In genomic region chr10:79788386-79789158, GRCm38 (mm10) we compare ENCODE assay signal across 7 mouse cellular contexts. TPM values are rescaled to one million over a fixed set of nuclear protein-coding genes. Genes with fewer than 3 reads are reported as not detected.
DNase-seq lines count a peak whose midpoint lies in the region; ATAC-seq lines count a peak whose summit lies in the region.

No protein-coding gene starts in this region.

- no peaks in the 10 kb centered on the region for H3K36me3 ChIP-seq in liver, embryonic 15.5 days (replicated peaks)

- 14% methylated on average over 7 of the region's 7 CpGs for WGBS in liver, embryonic 15.5 days (ENCODE audit: insufficient replicate concordance)

- no peak overlapping the region for H3K9ac ChIP-seq in liver, embryonic 15.5 days

- DNase-seq in ovary, postnatal 10 days (ENCODE audit: low spot score): peak; percentile 71
- no peak for DNase-seq in ovary, adult 18-20 months (ENCODE audit: low spot score)
- DNase-seq in adipocyte (ENCODE audit: low spot score): peak; percentile 80
- peak; percentile 86 for DNase-seq in retina, postnatal 1 day

- ATAC-seq in common myeloid progenitor, adult 5-6 weeks (replicated peaks; ENCODE audit: low read depth, poor library complexity, severe bottlenecking): peak; percentile 57
- peak; percentile 55 to 56 for ATAC-seq in hematopoietic stem cell, adult 5-6 weeks (replicated peaks in 1 of 2; ENCODE audit: insufficient read depth in 1 of 2, low FRiP score in 2 of 2, low TSS enrichment in 1 of 2, low read depth in 1 of 2, poor library complexity in 2 of 2, severe bottlenecking in 2 of 2)
- no peak for ATAC-seq in liver, embryonic 15.5 days (ENCODE audit: insufficient read depth)

- peaks cover 15% of the 10 kb centered on the region for H3K4me1 ChIP-seq in liver, embryonic 15.5 days (replicated peaks)

- H3K9me3 ChIP-seq in liver, embryonic 15.5 days (replicated peaks): no peaks in the 10 kb centered on the region

- 0 out of 2 replicates have a peak overlapping the region, but pooled peaks have one; percentile 42 for H3K27ac ChIP-seq in liver, embryonic 15.5 days (replicated peaks)

- H3K4me3 ChIP-seq in liver, embryonic 15.5 days (replicated peaks): no peak overlapping the region

- peaks cover 13% of the 10 kb centered on the region for H3K27me3 ChIP-seq in liver, embryonic 15.5 days

- 0 out of 2 replicates have a peak overlapping the region, but pooled peaks have one; percentile 1 for H3K4me2 ChIP-seq in liver, embryonic 15.5 days

RNA-seq across cellular contexts. Expression of gene Prss57, which starts 2.2 kb away (rescaled TPM):
- 9.4 and 16.3 TPM in 2 replicates for total RNA-seq in common myeloid progenitor, adult 5-6 weeks (2017)
- total RNA-seq in hematopoietic stem cell, adult 5-6 weeks (2017): 10.0 and 18.4 TPM in 2 replicates
- 7.0 and 7.1 TPM in 2 replicates for polyA plus RNA-seq in liver, embryonic 15.5 days (2015; fragmentation: Nextera tagmentation; extraction: Ambion mirVana)

RNA-seq across cellular contexts. Expression of gene Palm, which starts 4.8 kb away (rescaled TPM):
- total RNA-seq in common myeloid progenitor, adult 5-6 weeks (2017): 21.8 and 24.8 TPM in 2 replicates
- 8.8 and 12.4 TPM in 2 replicates for total RNA-seq in hematopoietic stem cell, adult 5-6 weeks (2017)
- polyA plus RNA-seq in liver, embryonic 15.5 days (2015; fragmentation: Nextera tagmentation; extraction: Ambion mirVana): 8.8 and 9.2 TPM in 2 replicates

RNA-seq across cellular contexts. Expression of gene Fstl3, which starts 11.5 kb away (rescaled TPM):
- 0.19 and 0.50 TPM in 2 replicates for total RNA-seq in common myeloid progenitor, adult 5-6 weeks (2017)
- 0.99 and 1.6 TPM in 2 replicates for total RNA-seq in hematopoietic stem cell, adult 5-6 weeks (2017)
- 0.71 and 1.0 TPM in 2 replicates for polyA plus RNA-seq in liver, embryonic 15.5 days (2015; fragmentation: Nextera tagmentation; extraction: Ambion mirVana)

RNA-seq across cellular contexts. Expression of gene Rnf126, which starts 21.8 kb away (rescaled TPM):
- total RNA-seq in common myeloid progenitor, adult 5-6 weeks (2017): 12.9 and 21.0 TPM in 2 replicates
- 16.1 and 21.7 TPM in 2 replicates for total RNA-seq in hematopoietic stem cell, adult 5-6 weeks (2017)
- 39.6 and 42.0 TPM in 2 replicates for polyA plus RNA-seq in liver, embryonic 15.5 days (2015; fragmentation: Nextera tagmentation; extraction: Ambion mirVana)

RNA-seq across cellular contexts. Expression of gene Misp, which starts 32.2 kb away (rescaled TPM):
- not detected in 2 replicates for total RNA-seq in common myeloid progenitor, adult 5-6 weeks (2017)
- total RNA-seq in hematopoietic stem cell, adult 5-6 weeks (2017): 0.13 TPM in 1 of 2 replicates, not detected in the other
- 0.50 TPM in 2 replicates for polyA plus RNA-seq in liver, embryonic 15.5 days (2015; fragmentation: Nextera tagmentation; extraction: Ambion mirVana)
